Mouse (Mus musculus): Measurements from ENCODE around the gene Spire2.

GRCm38 (mm10) chr8:123374239-123374578, 41.7 kb downstream of the Spire2 start:
- TF ChIP-seq CTCF (IDR thresholded peaks at IDR 0.05; ENCODE audit: borderline replicate concordance, insufficient read depth, low read depth, low read length), result no peak
- TF ChIP-seq POLR2A (IDR thresholded peaks at IDR 0.05; ENCODE audit: borderline replicate concordance, insufficient read depth, low read length), result peak; percentile 65

Data from cerebellum, adult 2 months (tissue).